Mouse (Mus musculus): ENCODE measurements around the gene Gm20390. TPM values are rescaled to one million over a fixed set of nuclear protein-coding genes. Genes with fewer than 3 reads are reported as not detected.

The Gm20390 gene
- total RNA-seq (2023), result 43.7 to 61.1 TPM (median 49.2 TPM) in 4 replicates

GRCm38 (mm10) chr11:93968005-93968847 is at the start of gene Gm20390, which contains the start of gene Nme1:
TSS of gene Gm20390 (minus strand) at chr11:93968293.
TSS of gene Nme1 (minus strand) at chr11:93968521.

DNA sequence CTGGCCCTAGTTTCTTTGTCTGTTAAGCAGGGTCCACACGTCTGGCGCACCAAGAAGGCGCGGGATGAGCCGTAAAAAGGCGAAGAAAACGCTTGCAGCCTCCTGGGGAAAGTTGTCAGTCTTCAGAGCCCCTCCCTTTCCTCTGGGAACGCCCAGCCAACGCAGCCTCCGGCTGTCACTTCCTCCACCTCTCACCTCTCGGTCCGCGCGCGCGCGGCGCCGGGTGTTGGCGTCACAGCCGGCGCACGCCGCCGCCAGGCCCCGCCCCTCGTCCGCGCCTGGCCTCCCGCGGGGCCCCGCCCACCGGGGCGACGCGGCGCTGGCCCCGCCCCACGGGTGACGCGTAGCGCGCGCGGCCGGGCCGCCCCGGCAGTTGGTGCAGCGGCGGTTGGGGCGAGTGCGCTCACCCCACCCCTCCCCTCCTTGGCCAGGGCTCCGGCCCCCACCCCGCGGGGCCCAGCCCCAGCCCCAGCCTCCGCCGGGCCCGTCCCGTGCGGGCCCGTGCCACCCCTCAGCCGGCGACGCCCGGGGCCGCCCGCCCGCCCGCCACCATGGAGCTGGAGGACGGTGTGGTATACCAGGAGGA is 27.7 kb upstream of the Gm20390 start, which contains the start of gene Spag9:
Spag9 (plus strand) TSS at position 372 of the 586 bp plus-strand sequence.

DNA sequence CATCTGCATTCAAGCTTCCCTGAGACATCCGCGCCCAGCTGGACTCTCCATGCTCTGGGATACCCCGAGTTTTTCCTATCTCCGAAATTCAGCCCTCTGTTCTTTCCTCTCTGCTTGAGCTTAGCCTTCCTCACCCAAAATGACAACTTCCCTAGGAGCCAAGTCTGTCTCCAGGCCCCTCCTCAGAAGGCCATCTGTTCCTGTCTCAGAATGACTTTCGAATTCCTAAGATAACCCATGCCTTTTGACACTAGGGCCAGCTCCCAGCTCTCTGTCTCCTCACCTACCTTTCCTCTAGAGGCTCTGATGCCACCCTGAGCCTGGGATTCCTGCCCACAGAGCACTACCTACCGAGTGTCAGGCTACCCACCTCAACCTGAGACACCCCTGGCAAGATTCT is 11.9 kb downstream of the Gm20390 start, which contains the start of gene Nme2:
Nme2 (minus strand) TSS at position 101 of the 400 bp plus-strand sequence.

Other genes with a start within 250 kb of the Gm20390 start
- 60.5 to 69.9 TPM (median 66.4 TPM) in 4 replicates for gene Utp18, start 82.5 kb downstream of the Gm20390 start, total RNA-seq (2023)
- gene Mbtd1, start 82.4 kb downstream of the Gm20390 start, total RNA-seq (2023), result 69.3 to 79.5 TPM (median 73.5 TPM) in 4 replicates
- 156 to 201 TPM (median 191 TPM) in 4 replicates for gene Nme2, start 12.0 kb downstream of the Gm20390 start, total RNA-seq (2023)
- gene Nme1, start 228 bp upstream of the Gm20390 start, total RNA-seq (2023), result 44.3 to 55.1 TPM (median 51.8 TPM) in 4 replicates
- gene Spag9, start 27.8 kb upstream of the Gm20390 start, total RNA-seq (2023), result 199 to 224 TPM (median 200 TPM) in 4 replicates
- 33.6 to 39.7 TPM (median 36.1 TPM) in 4 replicates for gene Tob1, start 243.2 kb upstream of the Gm20390 start, total RNA-seq (2023)